Mouse (Mus musculus): ENCODE results near the gene Gtf2f2.

Gene Gtf2f2

GRCm38 (mm10) chr14:76010102-76011061 is at the start of gene Gtf2f2:
Gene Gtf2f2, minus strand, starts transcription at chr14:76010865.
- DNase-seq, result peak; percentile 90 to 91

DNA sequence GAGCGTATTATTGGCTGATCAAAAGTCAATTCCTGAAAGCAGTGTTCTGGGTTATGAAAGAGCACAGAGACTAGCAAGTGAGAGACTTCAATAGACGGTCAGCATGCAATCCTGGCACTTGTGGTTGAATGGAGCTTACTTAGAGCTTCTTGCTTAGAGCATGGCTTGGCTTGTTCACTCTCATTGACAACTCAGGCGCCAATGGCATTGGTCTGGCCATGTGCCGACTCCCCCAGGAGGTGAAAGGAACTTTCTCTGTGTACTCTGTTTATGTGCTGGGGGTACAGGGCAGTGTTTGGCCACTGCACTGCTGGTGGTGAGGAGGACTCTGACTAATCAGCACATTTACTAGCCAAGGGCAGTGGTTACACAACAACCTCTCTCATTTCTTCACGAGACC is 48.8 kb upstream of the Gtf2f2 start:
- no peak for DNase-seq

GRCm38 (mm10) chr14:76053726-76054125 is 43.1 kb upstream of the Gtf2f2 start:
- DNase-seq, result no peak

GRCm38 (mm10) chr14:76051966-76052365 is 41.3 kb upstream of the Gtf2f2 start:
- no peak for DNase-seq

DNA sequence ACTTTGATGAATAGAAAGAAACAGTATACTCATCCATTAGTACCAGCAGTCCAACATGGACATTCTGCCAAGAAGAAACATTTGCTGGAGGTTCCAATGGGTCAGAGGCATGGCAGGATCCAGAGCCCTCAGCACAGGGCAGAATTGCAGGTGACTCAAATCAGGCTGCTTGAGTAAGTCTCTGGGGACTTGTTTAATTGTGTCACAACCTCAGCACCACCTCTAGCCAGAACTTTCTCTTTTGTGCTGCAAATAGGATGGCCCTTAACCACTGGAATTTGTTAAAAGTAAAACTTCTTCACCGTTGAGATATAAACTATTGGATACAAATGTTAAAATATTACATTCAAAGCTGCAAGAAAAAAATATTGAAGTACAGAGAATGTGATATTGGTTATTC is 35.1 kb upstream of the Gtf2f2 start:
- DNase-seq, result no peak

DNA sequence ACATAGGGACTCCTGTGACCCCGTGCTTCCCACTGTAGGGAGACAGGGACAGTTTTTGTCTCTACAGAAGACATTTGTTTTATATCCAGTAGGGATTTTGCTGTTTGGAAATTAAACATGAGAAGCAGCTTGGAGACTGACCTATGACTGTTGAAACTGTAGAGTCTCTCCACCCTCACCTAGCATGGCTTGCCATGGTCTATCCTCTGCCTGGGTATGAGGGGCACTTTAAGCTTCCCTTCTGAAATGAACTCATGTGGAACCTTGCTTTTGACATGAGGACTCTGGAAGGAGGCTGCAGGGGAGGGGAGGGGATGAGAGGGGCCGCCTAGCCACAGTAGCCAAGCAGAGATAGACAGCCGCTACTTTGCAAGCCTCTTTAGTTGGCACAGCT is 33.5 kb upstream of the Gtf2f2 start:
- no peak for DNase-seq

DNA sequence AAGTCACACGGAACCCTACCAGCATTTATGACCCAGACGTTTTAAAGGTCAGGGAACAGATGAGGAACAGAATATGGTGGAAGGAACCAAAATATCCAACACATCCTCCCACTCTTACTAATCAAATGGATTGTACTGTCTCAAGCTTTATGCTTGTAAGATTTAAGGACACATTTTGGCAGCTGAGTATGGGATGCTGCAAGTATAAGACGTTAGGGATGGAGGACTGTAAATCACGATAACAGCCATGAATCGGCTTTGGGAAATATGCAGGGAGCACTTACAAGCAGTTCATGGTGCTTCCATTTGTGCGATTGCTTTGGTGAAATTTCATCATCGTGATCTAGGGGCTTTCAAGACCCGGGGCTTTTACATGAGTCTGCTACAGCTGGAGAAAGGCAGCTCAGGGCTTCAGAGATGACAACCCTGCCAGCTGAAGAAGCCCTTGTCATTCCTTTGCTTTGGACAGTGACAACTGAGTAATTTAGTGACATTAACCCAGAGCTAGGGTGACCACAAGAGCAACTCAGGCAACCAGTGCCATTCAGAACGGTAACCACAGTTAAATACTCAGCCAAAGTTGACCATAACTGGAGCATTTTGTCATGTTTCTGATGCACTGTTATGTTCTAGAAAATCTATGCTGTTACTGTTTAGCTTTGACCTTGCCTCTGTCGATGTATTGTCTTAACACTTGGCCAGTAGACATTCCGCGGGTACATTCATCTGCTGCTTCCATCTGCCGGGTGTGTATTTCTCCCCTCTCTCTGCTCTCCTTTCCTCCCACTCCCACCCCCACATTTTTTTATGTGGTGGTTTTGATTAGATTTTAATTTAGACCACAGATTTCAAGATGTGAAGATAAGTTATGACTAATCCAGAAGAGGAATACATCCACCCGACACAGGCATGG is 32.8 kb upstream of the Gtf2f2 start:
- DNase-seq, result no peak

DNA sequence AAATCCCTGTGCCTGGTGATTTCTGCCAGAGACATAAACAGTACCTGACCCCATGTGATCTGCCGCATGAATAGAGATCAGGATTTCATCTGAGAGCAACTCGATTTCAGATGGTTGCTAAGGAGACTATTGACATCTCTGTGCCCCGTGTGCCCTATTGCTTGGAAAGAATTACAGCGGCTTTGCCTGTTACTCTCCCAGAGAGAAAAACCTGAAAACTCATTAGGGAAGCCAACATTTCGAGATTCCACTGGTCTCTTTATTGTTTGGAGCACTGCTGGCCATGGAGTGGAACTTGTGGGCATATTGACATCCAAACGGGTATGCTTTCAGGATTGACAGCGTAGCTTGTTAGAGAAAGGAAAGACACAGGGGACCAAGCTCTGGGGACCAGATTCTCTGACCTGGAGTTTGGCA is 22.6 kb upstream of the Gtf2f2 start:
- no peak for DNase-seq

DNA sequence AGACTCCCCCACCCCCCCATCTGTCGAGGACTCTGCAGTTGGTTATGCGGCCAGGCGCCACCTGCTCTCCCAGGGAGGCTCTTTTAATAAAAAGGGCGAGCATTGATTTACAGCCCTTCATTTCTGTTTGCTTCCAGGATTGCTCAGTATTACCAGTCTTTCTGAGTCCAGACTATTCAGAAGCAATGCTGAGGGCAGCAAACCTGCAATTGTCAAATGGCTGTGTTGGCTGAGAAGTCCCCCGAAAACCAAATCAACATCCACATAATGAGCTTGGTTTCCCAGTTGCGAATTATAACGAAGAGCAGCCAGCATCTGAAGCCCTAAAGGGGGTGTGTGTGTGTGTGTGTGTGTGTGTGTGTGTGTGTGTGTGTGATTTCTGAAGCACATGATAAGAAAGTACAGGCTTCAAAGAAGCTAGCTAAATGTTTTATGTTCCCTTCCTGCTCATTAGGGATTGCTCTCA is 22.0 kb upstream of the Gtf2f2 start:
- DNase-seq, result no peak

DNA sequence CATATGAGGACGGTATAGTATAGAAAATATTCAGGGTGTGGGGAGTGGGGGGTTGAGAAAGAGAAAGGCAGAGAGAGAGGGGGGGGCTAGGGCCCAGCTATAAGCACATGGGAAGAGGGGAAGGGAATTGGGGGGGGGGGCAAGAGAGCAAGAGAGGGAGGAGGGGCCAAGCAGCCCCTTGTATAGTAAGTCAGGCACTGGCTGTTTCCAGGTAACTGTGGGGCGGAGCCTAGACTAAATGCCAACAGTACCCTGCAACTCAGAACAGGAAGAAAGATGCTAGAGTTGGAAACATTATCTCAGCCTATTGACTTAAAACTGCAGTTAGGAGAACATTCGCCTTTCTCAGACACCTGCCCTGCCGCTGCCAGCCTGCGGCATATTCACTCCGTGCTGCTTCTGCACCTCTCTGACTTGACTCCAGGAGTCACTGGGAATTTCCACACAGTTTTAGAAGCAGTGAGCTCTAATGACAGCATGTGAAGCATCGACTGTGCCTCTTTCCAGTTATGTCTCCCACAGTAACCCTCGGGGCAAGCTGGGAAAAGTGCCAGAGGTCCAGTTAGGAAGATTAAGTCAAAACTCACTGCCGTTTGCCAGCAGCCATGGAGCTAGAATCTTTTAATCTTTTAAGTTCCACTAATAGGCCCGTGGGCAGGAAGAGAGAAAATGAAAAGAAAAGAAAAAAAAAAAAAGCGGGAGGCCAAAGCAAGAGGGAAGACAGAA is 20.6 kb upstream of the Gtf2f2 start:
- no peak for DNase-seq

GRCm38 (mm10) chr14:76024641-76025040 is 14.0 kb upstream of the Gtf2f2 start:
- DNase-seq, result no peak

GRCm38 (mm10) chr14:76020927-76021719 is 10.5 kb upstream of the Gtf2f2 start:
- no peak for DNase-seq

DNA sequence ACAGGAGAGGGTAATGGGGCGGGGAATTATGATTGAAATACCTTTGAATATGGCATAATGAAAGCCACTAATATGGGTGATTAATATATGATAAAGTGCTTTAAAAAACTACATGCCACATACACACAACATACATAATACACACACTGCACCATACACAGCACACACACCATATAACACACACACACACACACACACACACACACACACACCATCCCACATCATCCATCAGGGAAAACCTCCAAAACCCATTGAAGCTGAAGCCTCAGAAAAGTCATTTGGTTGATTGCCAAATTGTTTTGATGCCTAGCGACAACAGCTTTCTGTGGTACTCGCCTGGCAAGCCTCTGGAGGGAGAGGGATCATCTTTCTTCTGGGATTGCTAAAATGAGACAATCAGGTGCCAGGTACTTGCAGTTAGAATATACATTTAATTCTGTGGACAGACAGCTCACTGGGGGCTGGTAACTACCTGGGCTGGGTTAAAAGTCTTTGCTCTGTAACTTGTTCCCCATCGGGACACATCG is 9.7 kb upstream of the Gtf2f2 start:
- no peak for DNase-seq

DNA sequence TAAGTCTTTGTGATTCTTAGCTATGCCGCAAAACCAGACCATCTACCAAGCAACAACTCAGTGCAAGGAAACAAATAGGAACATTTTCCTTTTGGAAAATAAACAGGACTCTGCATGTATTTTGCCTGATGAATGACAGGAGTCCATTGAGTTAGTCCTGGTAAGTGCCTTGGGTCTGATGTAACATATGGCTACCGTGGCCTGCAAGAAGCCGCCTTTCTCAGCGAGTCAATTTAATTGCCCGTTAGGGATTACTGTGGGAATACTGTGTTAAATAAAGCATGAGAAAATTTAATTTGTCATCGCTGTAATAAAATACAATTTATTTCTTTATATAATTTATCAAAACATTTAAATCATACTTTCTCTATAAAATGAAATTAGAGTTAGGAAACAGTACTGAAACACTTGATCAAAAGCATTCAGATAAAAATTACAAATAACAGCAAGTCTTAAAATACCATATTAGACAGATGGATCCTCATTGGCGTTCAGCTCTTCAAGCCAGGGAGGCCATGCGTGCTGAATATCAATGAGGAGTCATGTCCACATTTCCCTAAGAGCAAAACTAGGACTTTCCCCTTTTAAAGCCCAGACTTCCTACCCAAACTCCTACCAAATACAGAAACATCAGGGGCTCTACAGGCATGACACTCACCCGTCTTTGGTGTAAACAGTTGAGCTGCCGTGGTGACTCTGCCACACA is 7.3 kb upstream of the Gtf2f2 start:
- no peak for DNase-seq

- DNase-seq, result no peak
These were observed 3.7 kb upstream of the Gtf2f2 start for GRCm38 (mm10) chr14:76014331-76014730.

GRCm38 (mm10) chr14:76011062-76011457 is 395 bp upstream of the Gtf2f2 start:
- no peak for DNase-seq

- no peak for DNase-seq
These were observed 1.5 kb downstream of the Gtf2f2 start for GRCm38 (mm10) chr14:76009185-76009584.

DNA sequence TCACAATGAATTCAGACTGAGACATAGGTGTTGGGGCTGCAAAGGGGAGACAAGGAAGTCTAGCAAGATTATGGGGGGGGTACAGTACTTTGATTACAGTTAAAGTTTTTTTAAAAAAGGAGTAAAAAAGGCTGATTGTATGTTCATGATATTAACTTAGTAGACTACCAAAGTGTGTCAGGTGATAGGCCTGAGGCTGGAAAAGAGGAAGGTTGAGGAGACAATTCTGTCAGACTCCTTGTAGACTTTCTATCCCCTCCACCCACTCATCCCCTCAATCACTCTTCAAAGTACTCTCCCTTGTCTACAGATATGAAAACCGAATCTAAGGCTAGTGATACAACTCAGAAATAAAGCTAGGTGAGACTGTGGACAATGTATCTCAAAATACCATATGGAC is 2.5 kb downstream of the Gtf2f2 start:
- no peak for DNase-seq

DNA sequence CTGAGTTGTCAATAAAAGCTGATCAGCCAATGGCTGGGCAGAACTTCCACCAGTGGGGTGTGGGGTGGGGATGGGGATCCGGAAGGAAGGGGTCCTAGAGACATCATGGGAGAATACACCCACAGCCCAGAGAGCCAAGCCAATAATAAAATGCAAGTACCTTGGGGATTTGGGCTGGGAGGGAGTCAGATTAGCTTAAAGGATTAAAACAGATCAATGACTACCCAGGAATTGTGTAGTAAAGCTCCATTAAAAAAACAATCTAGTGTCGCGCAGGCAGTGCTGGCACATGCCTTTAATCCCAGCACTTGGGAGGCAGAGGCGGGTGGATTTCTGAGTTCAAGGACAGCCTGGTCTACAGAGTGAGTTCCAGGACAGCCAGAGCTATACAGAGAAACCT is 5.7 kb downstream of the Gtf2f2 start:
- no peak for DNase-seq

- peak; percentile 6 to 19 for DNase-seq
These were observed 8.9 kb downstream of the Gtf2f2 start for GRCm38 (mm10) chr14:76001781-76002180.

- DNase-seq, result no peak
These were observed 12.6 kb downstream of the Gtf2f2 start for GRCm38 (mm10) chr14:75998082-75998481.
